Mouse (Mus musculus): Measurements from ENCODE around the gene Tex48. TPM values are rescaled to one million over a fixed set of nuclear protein-coding genes. Genes with fewer than 3 reads are reported as not detected.

The Tex48 gene
- total and polyA plus RNA-seq, 3 experiments = not detected

- TF ChIP-seq UBTF (IDR thresholded peaks at IDR 0.05; ENCODE audit: low read depth, low read length) (no peak), CTCF (conservative IDR thresholded peaks at IDR 0.05 in 1 of 2, IDR thresholded peaks at IDR 0.05 in 1 of 2; ENCODE audit: low read depth in 2 of 2, low read length in 2 of 2) (peak in 1 of 2 experiments; percentile 81; a peak in 2 of 4 replicates), RAD21 (IDR thresholded peaks at IDR 0.05; ENCODE audit: low read depth, low read length) (peak; percentile 85), MEF2A (IDR thresholded peaks at IDR 0.05; ENCODE audit: borderline replicate concordance, low read depth, low read length) (0 out of 2 replicates have a peak, but pooled peaks have one; percentile 26), ELF1 (IDR thresholded peaks at IDR 0.05; ENCODE audit: low read depth, low read length) (no peak), ETS1 (conservative IDR thresholded peaks at IDR 0.05; ENCODE audit: low read depth, low read length) (no peak)
Observed at GRCm38 (mm10) chr4:63621861-63622260, 367 bp downstream of the Tex48 start (continued).

- dilution Hi-C loops (cut with MboI; ENCODE audit: extremely low pct_ligation_motif_present, extremely low pct_unique_long_range_greater_than_20kb, low sequenced_read_pairs) = no loop called here
Observed at GRCm38 (mm10) chr4:63608391-63608790, 13.8 kb downstream of the Tex48 start.

GRCm38 (mm10) chr4:63605968-63606367, 16.3 kb downstream of the Tex48 start:
- dilution Hi-C loops (cut with MboI; ENCODE audit: extremely low pct_ligation_motif_present, extremely low pct_unique_long_range_greater_than_20kb, low sequenced_read_pairs) = no loop called here
- H3K79me2 ChIP-seq (replicated peaks; ENCODE audit: control insufficient read depth, extremely low read depth, insufficient read depth, poor library complexity, severe bottlenecking) = no peaks in the 10 kb centered on the region
- no peaks in the 10 kb centered on the region for H3K36me3 ChIP-seq (replicated peaks in 1 of 2; ENCODE audit: control insufficient read depth in 1 of 2, insufficient read depth in 1 of 2, low read length in 1 of 2)
- H3K27me3 ChIP-seq (replicated peaks) = peaks cover 19% of the 10 kb centered on the region
- H3K9me3 ChIP-seq (replicated peaks; ENCODE audit: low read length) = no peaks in the 10 kb centered on the region
- no peak for TF ChIP-seq SIN3A (IDR thresholded peaks at IDR 0.05; ENCODE audit: low read length)
- no peak for TF ChIP-seq IRF4 (IDR thresholded peaks at IDR 0.05; ENCODE audit: low read depth, low read length)
- TF ChIP-seq KAT2A (IDR thresholded peaks at IDR 0.05; ENCODE audit: insufficient replicate concordance, low read length) = no peak
- no peak for TF ChIP-seq SMC3 (IDR thresholded peaks at IDR 0.05; ENCODE audit: low read depth, low read length)
- no peak for TF ChIP-seq TBP (conservative IDR thresholded peaks at IDR 0.05; ENCODE audit: low read depth, low read length)
- no peak for TF ChIP-seq USF1 (IDR thresholded peaks at IDR 0.05; ENCODE audit: low read depth, low read length)
- TF ChIP-seq GABPA (IDR thresholded peaks at IDR 0.05; ENCODE audit: insufficient replicate concordance, low read depth, low read length) = no peak
- TF ChIP-seq BHLHE40 (IDR thresholded peaks at IDR 0.05; ENCODE audit: low read depth, low read length) = no peak
- TF ChIP-seq NRF1 (IDR thresholded peaks at IDR 0.05; ENCODE audit: low read depth, low read length) = no peak
- no peak for TF ChIP-seq ZC3H11A (IDR thresholded peaks at IDR 0.05; ENCODE audit: low read depth, low read length)
- TF ChIP-seq JUND (conservative IDR thresholded peaks at IDR 0.05; ENCODE audit: low read depth, low read length) = no peak
- TF ChIP-seq MAX (IDR thresholded peaks at IDR 0.05; ENCODE audit: low read length) = no peak
- TF ChIP-seq POLR2A (IDR thresholded peaks at IDR 0.05; ENCODE audit: low read depth, low read length) = no peak
- no peak for TF ChIP-seq EP300 (IDR thresholded peaks at IDR 0.05; ENCODE audit: low read length)
- TF ChIP-seq MXI1 (IDR thresholded peaks at IDR 0.05; ENCODE audit: low read depth, low read length) = no peak
- H3K4me3 ChIP-seq (replicated peaks in 1 of 3; ENCODE audit: low read depth in 2 of 3, low read length in 2 of 3, poor library complexity in 1 of 3) = no peak overlapping the region
- DNase-seq (ENCODE audit: extremely low read depth) = no peak
- in situ Hi-C loops (cut with MboI; ENCODE audit: low pct_ligation_motif_present, low pct_unique_long_range_greater_than_20kb, low sequenced_read_pairs) = loop anchor here (25.0 kb wide), 1 partner anchor 881 kb away; no protein-coding TSS in a partner anchor
- H3K27ac ChIP-seq (ENCODE audit: insufficient read depth, low read depth) = no peak overlapping the region
- H3K4me2 ChIP-seq (ENCODE audit: insufficient read depth, low read depth, poor library complexity, severe bottlenecking) = no peak overlapping the region
- H3K4me1 ChIP-seq (ENCODE audit: control insufficient read depth in 1 of 2, insufficient read depth in 2 of 2) = peaks cover 0 to 5% of the 10 kb centered on the region in 2 experiments; a peak in 1 of 4 replicates
- H3K9ac ChIP-seq (ENCODE audit: insufficient read depth, low read depth) = no peak overlapping the region

More at GRCm38 (mm10) chr4:63608391-63608790, 13.8 kb downstream of the Tex48 start:
- Histone ChIP-seq H3K9me3 (replicated peaks; ENCODE audit: low read length) (no peaks in the 10 kb centered on the region), H3K79me2 (replicated peaks; ENCODE audit: control insufficient read depth, extremely low read depth, insufficient read depth, poor library complexity, severe bottlenecking) (no peaks in the 10 kb centered on the region), H3K27me3 (replicated peaks) (peaks cover 19% of the 10 kb centered on the region), H3K4me2 (ENCODE audit: insufficient read depth, low read depth, poor library complexity, severe bottlenecking) (no peak overlapping the region; the same call in 1 of the 2 replicates), H3K4me3 (replicated peaks in 1 of 3; ENCODE audit: low read depth in 2 of 3, low read length in 2 of 3, poor library complexity in 1 of 3) (no peak overlapping the region), H3K27ac (ENCODE audit: insufficient read depth, low read depth) (no peak overlapping the region), H3K9ac (ENCODE audit: insufficient read depth, low read depth) (no peak overlapping the region), H3K36me3 (replicated peaks in 1 of 2; ENCODE audit: control insufficient read depth in 1 of 2, insufficient read depth in 1 of 2, low read length in 1 of 2) (no peaks in the 10 kb centered on the region), H3K4me1 (ENCODE audit: control insufficient read depth in 1 of 2, insufficient read depth in 2 of 2) (peaks cover 0 to 5% of the 10 kb centered on the region in 2 experiments; a peak in 1 of 4 replicates)
- TF ChIP-seq MAZ (IDR thresholded peaks at IDR 0.05; ENCODE audit: low read depth, low read length) (no peak), USF1 (IDR thresholded peaks at IDR 0.05; ENCODE audit: low read depth, low read length) (peak; percentile 56), USF2 (conservative IDR thresholded peaks at IDR 0.05; ENCODE audit: low read depth, low read length) (peak; percentile 53)
- in situ Hi-C loops (cut with MboI; ENCODE audit: low pct_ligation_motif_present, low pct_unique_long_range_greater_than_20kb, low sequenced_read_pairs) = loop anchor here (25.0 kb wide), 1 partner anchor 879 kb away; no protein-coding TSS in a partner anchor
- DNase-seq (ENCODE audit: extremely low read depth) = no peak

Data from CH12.LX (cell line).